Mouse (Mus musculus) midbrain, embryonic 12.5 days (tissue): ENCODE results near the gene Spry2. TPM values are rescaled to one million over a fixed set of nuclear protein-coding genes. Genes with fewer than 3 reads are reported as not detected.

ENCODE experiments used
- ATAC-seq: fragments of 200-750 bp; cut with Nextera tagmentation; 2 replicates; pipeline ENCODE4 v1.8.0; 2017; ENCODE audit warnings: low read depth, moderate TSS enrichment, moderate library complexity; ENCODE audit not compliant: low FRiP score
- H3K27ac ChIP-seq: fragments of 300-500 bp; sonication (generic); replicated peaks from 2 replicates; pipeline ENCODE4 v1.5.1; 2016; ENCODE audit warnings: mild to moderate bottlenecking
- H3K27me3 ChIP-seq: fragments of 300-500 bp; sonication (generic); 2 replicates; pipeline ENCODE4 v1.6.1; 2016; ENCODE audit warnings: mild to moderate bottlenecking
- H3K36me3 ChIP-seq: fragments of 300-500 bp; sonication (generic); 2 replicates; pipeline ENCODE4 v1.6.1; 2016
- H3K4me1 ChIP-seq: fragments of 300-500 bp; sonication (generic); 2 replicates; pipeline ENCODE4 v1.6.1; 2016
- H3K4me2 ChIP-seq: fragments of 300-500 bp; sonication (generic); replicated peaks from 2 replicates; pipeline ENCODE4 v1.6.1; 2016; ENCODE audit warnings: mild to moderate bottlenecking, moderate library complexity
- H3K4me3 ChIP-seq: fragments of 300-500 bp; sonication (generic); 2 replicates; pipeline ENCODE4 v1.5.1; 2016; ENCODE audit warnings: mild to moderate bottlenecking
- H3K9ac ChIP-seq: fragments of 300-500 bp; sonication (generic); replicated peaks from 2 replicates; pipeline ENCODE4 v1.6.1; 2016; ENCODE audit warnings: mild to moderate bottlenecking, moderate library complexity
- H3K9me3 ChIP-seq: fragments of 300-500 bp; sonication (generic); 2 replicates; pipeline ENCODE4 v1.6.1; 2016; ENCODE audit warnings: mild to moderate bottlenecking
- WGBS: fragments of 180-500 bp; shearing (Covaris S2); methylation state at CpG from one replicate; pipeline ENCODE4 v1.1.7; 2016; 5-methylcytosine and 5-hydroxymethylcytosine counted together
- polyA plus RNA-seq: library from polyadenylated mRNA; unstranded; fragments of >200 nt; fragmentation: Nextera tagmentation; extraction: Ambion mirVana; gene quantifications from 2 replicates; pipeline ENCODE4 v1.2.1, GENCODE M21; 2016

Spry2 gene
- 23.2 and 26.1 TPM in 2 replicates for polyA plus RNA-seq

DNA sequence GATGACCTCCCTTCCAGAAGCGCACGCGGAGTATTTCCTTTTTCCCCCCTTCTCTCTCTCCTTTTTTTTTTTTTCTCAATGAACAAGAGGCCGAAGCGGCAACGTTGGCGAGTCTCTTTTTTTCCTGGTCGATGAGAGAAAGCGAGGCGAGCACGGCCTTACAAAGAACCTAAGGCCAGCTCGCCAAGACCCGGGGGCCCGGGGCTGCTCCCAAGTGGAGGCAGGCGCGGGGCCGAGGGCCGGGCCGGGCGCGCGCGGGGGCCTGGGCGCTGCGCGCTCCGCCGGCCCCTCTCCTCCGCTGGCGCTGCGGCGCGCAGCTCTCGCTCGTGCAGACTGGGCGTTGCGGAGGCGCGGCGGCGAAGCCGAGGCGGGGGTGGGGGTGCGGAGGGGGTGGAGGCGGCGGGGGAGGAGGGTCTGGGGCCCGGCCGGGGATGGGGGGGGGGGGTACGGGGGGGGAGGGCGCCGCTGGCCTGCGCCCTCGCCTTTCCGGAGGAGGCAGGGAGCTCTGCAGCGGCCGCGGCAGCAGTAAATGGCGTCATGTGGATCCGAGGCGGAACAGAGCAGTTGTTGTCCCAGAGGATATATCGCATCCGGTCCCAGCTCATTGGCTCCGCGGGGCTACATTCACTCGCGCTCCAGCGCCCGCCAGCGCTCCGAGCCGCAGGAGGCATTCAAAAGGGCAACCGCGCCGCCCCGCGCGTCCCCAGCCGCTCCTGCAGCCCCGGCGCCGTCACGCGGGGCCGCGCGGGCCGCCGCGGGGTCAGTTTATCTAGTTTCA, at the start of gene Spry2:
Gene Spry2 (minus strand): TSS at position 29 of the 778 bp plus-strand sequence.
- Histone ChIP-seq H3K9ac (peak within 1 kb of the TSS; percentile 91), H3K27me3 (peaks cover 25% of the 10 kb centered on the region), H3K4me3 (peak within 1 kb of the TSS; percentile 80), H3K9me3 (no peaks in the 10 kb centered on the region), H3K27ac (peak within 1 kb of the TSS; percentile 99), H3K36me3 (0 out of 2 replicates have a peak, but pooled peaks cover 5% of the 10 kb centered on the region), H3K4me2 (peak within 1 kb of the TSS; percentile 90), H3K4me1 (peaks cover 20% of the 10 kb centered on the region)
- WGBS = under 1% methylated on average over 53 of the region's 89 CpGs
- peak; percentile 93 for ATAC-seq

DNA sequence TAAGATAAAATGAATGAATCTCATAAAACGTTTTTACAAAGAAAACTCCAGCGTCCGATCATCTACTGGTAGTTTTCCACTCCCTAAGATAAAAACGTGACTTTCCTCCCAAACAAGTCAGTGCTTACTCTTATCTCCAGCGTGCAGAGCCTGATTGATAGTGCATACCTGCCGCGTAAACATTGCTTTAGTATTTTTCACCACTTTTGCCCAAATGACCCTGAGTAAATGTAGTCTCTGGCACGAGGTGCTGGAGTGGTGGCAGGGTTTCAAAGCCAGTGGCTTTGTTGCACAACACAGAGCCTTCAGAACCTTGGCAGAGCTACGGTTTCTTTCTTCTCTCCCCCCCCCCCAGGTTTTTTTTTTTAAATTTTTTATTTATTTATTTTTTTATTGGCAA, 44.7 kb upstream of the Spry2 start:
- Histone ChIP-seq H3K4me2 (no peak overlapping the region), H3K9ac (no peak overlapping the region), H3K4me3 (no peak overlapping the region), H3K4me1 (no peaks in the 10 kb centered on the region), H3K9me3 (no peaks in the 10 kb centered on the region), H3K36me3 (no peaks in the 10 kb centered on the region), H3K27me3 (no peaks in the 10 kb centered on the region), H3K27ac (no peak overlapping the region)
- WGBS = 88% methylated on average over 9 of the region's 9 CpGs
- no peak for ATAC-seq

GRCm38 (mm10) chr14:105926726-105927125, 30.1 kb upstream of the Spry2 start:
- H3K9ac ChIP-seq = no peak overlapping the region
- peaks cover 5% of the 10 kb centered on the region; the same call in 1 of the 2 replicates for H3K27me3 ChIP-seq
- H3K4me1 ChIP-seq = peaks cover 5% of the 10 kb centered on the region; the same call in 1 of the 2 replicates
- ATAC-seq = no peak
- H3K36me3 ChIP-seq = no peaks in the 10 kb centered on the region
- H3K4me3 ChIP-seq = no peak overlapping the region
- no peaks in the 10 kb centered on the region for H3K9me3 ChIP-seq
- WGBS = 91% methylated on average over 9 of the region's 9 CpGs
- no peak overlapping the region for H3K27ac ChIP-seq
- H3K4me2 ChIP-seq = no peak overlapping the region

DNA sequence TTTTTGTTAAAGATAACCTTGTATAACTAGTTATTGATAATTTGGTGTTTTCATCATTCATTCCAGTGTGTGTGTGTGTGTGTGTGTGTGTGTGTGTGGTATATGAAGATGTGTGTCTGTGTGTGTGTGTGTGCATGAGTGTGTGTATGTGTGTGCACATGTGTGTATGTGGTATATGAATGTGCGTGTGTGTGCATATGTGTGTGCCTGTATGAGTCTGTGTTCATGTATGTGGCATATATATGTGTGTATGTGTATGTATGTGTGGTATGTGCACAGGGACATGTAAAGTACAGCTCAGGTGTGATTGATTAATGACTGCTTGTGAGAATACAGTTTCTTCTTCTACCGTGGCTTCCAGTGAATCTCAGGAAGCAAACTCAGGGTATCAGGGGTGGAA, 28.7 kb upstream of the Spry2 start:
- H3K4me2 ChIP-seq = no peak overlapping the region
- H3K4me3 ChIP-seq = no peak overlapping the region
- no peak overlapping the region for H3K9ac ChIP-seq
- no peak for ATAC-seq
- H3K27ac ChIP-seq = no peak overlapping the region
- 88% methylated on average over 2 of the region's 2 CpGs for WGBS
- H3K27me3 ChIP-seq = peaks cover 5% of the 10 kb centered on the region; the same call in 1 of the 2 replicates
- peaks cover 12% of the 10 kb centered on the region for H3K4me1 ChIP-seq
- no peaks in the 10 kb centered on the region for H3K36me3 ChIP-seq
- H3K9me3 ChIP-seq = no peaks in the 10 kb centered on the region

GRCm38 (mm10) chr14:105924712-105925111, 28.1 kb upstream of the Spry2 start:
- no peaks in the 10 kb centered on the region for H3K36me3 ChIP-seq
- peaks cover 5% of the 10 kb centered on the region; the same call in 1 of the 2 replicates for H3K27me3 ChIP-seq
- H3K4me3 ChIP-seq = no peak overlapping the region
- WGBS = 47% methylated on average over 1 of the region's 1 CpGs
- peaks cover 16% of the 10 kb centered on the region for H3K4me1 ChIP-seq
- no peak overlapping the region for H3K27ac ChIP-seq
- H3K4me2 ChIP-seq = no peak overlapping the region
- ATAC-seq = no peak
- H3K9ac ChIP-seq = no peak overlapping the region
- no peaks in the 10 kb centered on the region for H3K9me3 ChIP-seq

- no peak overlapping the region for H3K9ac ChIP-seq
- H3K4me3 ChIP-seq = no peak overlapping the region
- peak; percentile 23; the same call in 1 of the 2 replicates for ATAC-seq
- no peak overlapping the region for H3K27ac ChIP-seq
- 20% methylated on average over 8 of the region's 8 CpGs for WGBS
- H3K36me3 ChIP-seq = no peaks in the 10 kb centered on the region
- H3K27me3 ChIP-seq = peaks cover 10% of the 10 kb centered on the region
- no peaks in the 10 kb centered on the region for H3K9me3 ChIP-seq
- H3K4me2 ChIP-seq = no peak overlapping the region
- H3K4me1 ChIP-seq = peaks cover 16% of the 10 kb centered on the region
These were observed 26.3 kb upstream of the Spry2 start for GRCm38 (mm10) chr14:105922874-105923273.

GRCm38 (mm10) chr14:105922427-105922826, 25.8 kb upstream of the Spry2 start:
- peaks cover 10% of the 10 kb centered on the region for H3K27me3 ChIP-seq
- no peak overlapping the region for H3K27ac ChIP-seq
- no peak overlapping the region for H3K4me3 ChIP-seq
- no peaks in the 10 kb centered on the region for H3K36me3 ChIP-seq
- H3K9ac ChIP-seq = no peak overlapping the region
- peaks cover 16% of the 10 kb centered on the region for H3K4me1 ChIP-seq
- H3K9me3 ChIP-seq = no peaks in the 10 kb centered on the region
- 44% methylated on average over 5 of the region's 5 CpGs for WGBS
- 0 out of 2 replicates have a peak overlapping the region, but pooled peaks have one; percentile 5 for H3K4me2 ChIP-seq
- no peak for ATAC-seq

DNA sequence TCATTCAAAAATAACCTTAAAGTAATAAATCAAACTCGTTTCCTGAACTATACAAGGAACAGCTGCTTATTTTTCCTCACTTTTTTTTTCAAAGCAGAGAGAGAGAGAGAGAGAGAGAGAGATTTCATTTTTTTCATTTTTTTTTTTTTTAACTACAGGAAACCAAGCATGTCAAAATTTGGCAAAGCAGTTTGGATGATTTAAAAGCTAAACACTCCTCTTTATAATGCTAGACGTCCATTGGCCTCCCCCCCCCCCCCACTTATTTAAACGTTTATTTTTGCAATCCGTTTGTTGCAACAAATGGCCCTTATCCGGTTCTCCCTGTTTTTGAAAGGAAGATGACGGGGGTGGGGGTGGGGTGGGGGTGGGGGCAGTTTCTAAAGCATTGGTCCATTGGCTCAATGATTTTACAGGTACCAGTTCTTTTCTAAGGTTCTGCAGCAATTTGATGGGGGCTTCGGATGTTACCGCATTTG, 24.6 kb upstream of the Spry2 start:
- Histone ChIP-seq H3K27me3 (peaks cover 10% of the 10 kb centered on the region), H3K36me3 (no peaks in the 10 kb centered on the region), H3K9me3 (no peaks in the 10 kb centered on the region), H3K9ac (no peak overlapping the region), H3K4me3 (peak overlapping the region; percentile 14; the same call in 1 of the 2 replicates), H3K27ac (no peak overlapping the region), H3K4me2 (peak overlapping the region; percentile 48), H3K4me1 (peaks cover 16% of the 10 kb centered on the region)
- 2% methylated on average over 8 of the region's 8 CpGs for WGBS
- no peak for ATAC-seq

- H3K36me3 ChIP-seq = no peaks in the 10 kb centered on the region
- 0 out of 2 replicates have a peak overlapping the region, but pooled peaks have one; percentile 11 for H3K9ac ChIP-seq
- ATAC-seq = peak; percentile 79
- no peaks in the 10 kb centered on the region for H3K9me3 ChIP-seq
- H3K27ac ChIP-seq = peak overlapping the region; percentile 39
- peaks cover 16% of the 10 kb centered on the region for H3K4me1 ChIP-seq
- peaks cover 10% of the 10 kb centered on the region for H3K27me3 ChIP-seq
- peak overlapping the region; percentile 14 for H3K4me3 ChIP-seq
- WGBS = 2% methylated on average over 23 of the region's 23 CpGs
- peak overlapping the region; percentile 48 for H3K4me2 ChIP-seq
These were observed 24.0 kb upstream of the Spry2 start for GRCm38 (mm10) chr14:105920395-105921216.

DNA sequence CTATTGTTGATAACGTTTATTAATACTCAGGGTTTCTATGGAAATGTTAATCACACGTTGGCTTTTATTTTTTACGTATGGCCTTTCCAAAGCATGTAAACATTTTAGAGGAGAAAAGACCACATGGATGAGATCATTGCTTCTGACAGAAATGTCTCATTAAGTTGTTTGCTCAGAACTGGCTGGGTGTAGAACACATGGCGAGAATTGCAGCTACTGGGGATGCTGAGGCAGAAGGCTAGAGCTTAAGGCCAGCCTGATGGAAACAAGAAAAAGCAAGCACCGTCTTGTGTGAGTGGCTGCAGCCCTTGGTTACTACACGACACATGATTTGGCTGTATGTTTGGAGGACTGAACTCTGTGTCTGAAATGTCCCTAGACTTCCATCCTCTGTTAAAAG, 10.6 kb upstream of the Spry2 start:
- Histone ChIP-seq H3K4me1 (no peaks in the 10 kb centered on the region), H3K27me3 (no peaks in the 10 kb centered on the region), H3K9me3 (no peaks in the 10 kb centered on the region), H3K36me3 (no peaks in the 10 kb centered on the region), H3K27ac (no peak overlapping the region), H3K9ac (no peak overlapping the region), H3K4me2 (no peak overlapping the region), H3K4me3 (no peak overlapping the region)
- 79% methylated on average over 6 of the region's 6 CpGs for WGBS
- no peak for ATAC-seq

DNA sequence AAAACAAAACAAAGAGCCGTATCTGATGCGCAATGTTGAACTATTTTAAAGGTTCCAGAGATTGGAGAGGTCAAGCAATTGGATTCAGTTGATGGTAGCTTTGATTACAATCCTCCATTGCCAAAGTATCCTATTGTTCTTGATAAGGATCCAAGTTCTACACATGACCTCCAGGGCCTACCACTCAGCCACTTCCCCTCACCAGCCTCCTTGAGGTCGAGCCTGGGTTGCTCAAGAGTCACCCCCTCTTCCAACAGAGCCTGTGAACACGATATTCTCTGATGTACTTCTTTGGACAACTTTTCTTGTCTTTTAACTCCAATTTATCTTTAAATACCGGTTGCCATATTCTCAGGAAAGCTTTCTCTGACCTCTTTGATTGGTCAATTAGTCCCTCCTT, 9.3 kb upstream of the Spry2 start:
- H3K27ac ChIP-seq = no peak overlapping the region
- H3K4me2 ChIP-seq = no peak overlapping the region
- H3K9me3 ChIP-seq = no peaks in the 10 kb centered on the region
- H3K4me1 ChIP-seq = no peaks in the 10 kb centered on the region
- no peak overlapping the region for H3K9ac ChIP-seq
- no peak for ATAC-seq
- H3K4me3 ChIP-seq = no peak overlapping the region
- H3K27me3 ChIP-seq = peaks cover under 1% of the 10 kb centered on the region; the same call in 1 of the 2 replicates
- no peaks in the 10 kb centered on the region for H3K36me3 ChIP-seq
- WGBS = 92% methylated on average over 5 of the region's 5 CpGs

DNA sequence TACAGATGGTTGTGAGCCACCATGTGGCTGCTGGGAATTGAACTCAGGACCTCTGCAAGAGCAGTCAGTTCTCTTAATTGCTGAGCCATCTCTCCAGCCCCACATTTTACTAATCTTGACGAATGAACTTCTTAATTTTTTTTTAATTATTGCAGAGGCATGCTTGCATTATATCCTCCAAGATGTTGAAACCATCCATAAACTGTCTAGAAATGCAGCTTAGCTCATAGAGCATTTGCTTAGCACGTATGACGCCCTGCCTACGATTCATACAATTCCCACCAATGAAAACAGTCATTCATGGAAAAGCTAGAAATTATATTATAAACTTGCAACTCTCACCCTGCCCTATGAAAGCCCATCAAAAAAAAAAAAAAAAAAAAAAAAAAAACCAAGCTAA, 8.9 kb upstream of the Spry2 start:
- peaks cover 4% of the 10 kb centered on the region for H3K27me3 ChIP-seq
- no peak overlapping the region for H3K4me3 ChIP-seq
- H3K4me2 ChIP-seq = no peak overlapping the region
- ATAC-seq = no peak
- H3K9ac ChIP-seq = no peak overlapping the region
- H3K9me3 ChIP-seq = no peaks in the 10 kb centered on the region
- WGBS = 97% methylated on average over 4 of the region's 4 CpGs
- H3K27ac ChIP-seq = no peak overlapping the region
- H3K36me3 ChIP-seq = no peaks in the 10 kb centered on the region
- H3K4me1 ChIP-seq = no peaks in the 10 kb centered on the region
